Mouse (Mus musculus) activated CD4-positive, CD25-positive, alpha-beta regulatory T cell, adult 4 months (primary cell): Measurements from ENCODE around the gene Sgta. TPM values are rescaled to one million over a fixed set of nuclear protein-coding genes. Genes with fewer than 3 reads are reported as not detected.

Experiments used
- ATAC-seq: one replicate; pipeline ENCODE4 v1.8.0; 2017
- polyA plus RNA-seq, 2 experiments: library from polyadenylated mRNA; unstranded; fragments of 100-300 nt; shearing (Covaris generic); gene quantifications; one replicate each; pipeline ENCODE4 v1.2.1; 2017

The Sgta gene
- polyA plus RNA-seq, 2 experiments from 2014 or later, result 54.7 to 68.3 TPM

DNA sequence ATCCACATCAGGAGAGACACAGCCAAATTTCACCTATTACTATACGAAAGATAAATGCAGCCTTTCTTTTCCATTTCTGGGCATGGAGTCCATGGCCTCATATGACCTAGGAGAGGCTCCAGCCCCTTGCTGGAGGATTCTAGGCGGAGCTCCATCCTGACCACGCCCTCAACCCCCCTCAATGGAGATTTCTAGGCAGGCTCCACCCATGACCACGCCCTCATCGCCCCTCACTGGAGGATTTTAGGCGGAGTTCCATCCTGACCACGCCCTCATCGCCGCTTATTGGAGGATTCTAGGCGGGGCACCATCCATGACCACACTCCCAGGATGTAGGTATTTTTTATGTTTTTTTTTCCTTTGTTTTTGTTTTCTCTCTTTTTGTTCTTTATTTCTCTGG is 41.7 kb downstream of the Sgta start:
- no peak for ATAC-seq

DNA sequence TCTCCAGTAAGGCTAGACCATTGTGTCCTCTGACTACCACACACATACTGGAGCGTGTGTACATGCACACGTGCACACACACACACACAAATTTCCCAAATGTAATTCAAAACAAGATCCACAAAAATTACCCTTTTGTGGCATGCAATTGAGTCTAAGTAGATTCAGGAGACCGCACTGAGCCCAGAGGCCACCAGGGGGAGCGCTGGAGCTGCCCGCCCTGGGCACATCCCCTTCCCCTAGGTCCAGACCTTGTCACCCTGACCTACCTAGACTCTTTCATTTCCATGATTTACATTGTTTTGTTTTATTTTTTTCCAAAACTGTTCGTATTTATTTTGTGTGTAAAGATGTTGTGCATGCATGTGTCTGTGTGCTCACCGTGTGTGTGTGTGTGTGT is 43.3 kb downstream of the Sgta start:
- peak; percentile 34 for ATAC-seq

DNA sequence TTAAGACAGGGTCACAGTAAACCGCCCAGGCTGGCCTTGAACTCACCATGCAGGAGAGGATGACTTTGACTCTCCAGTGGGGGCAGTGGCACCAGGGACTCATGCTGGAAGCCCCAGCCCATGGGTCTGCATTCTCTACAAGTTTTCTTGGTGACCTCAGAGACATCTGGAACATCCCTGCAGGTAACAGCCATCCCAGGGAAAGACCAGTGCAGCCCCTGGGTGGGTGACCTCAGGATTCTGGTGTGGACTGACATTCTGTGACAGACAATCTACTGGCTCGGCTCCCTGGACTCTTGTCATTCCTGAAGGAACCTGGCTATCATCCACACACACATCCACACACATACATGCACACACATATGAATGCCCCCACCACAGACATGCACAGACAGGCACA is 44.3 kb downstream of the Sgta start:
- no peak for ATAC-seq

- ATAC-seq, result peak; percentile 79
Observed at GRCm38 (mm10) chr10:81014393-81015384, 45.3 kb downstream of the Sgta start, which contains the start of gene Gng7. TSS of gene Gng7 (minus strand) at chr10:81014945.

GRCm38 (mm10) chr10:81010851-81011250 is 49.1 kb downstream of the Sgta start:
- no peak for ATAC-seq

- ATAC-seq, result no peak
Observed at GRCm38 (mm10) chr10:81007240-81007639, 52.7 kb downstream of the Sgta start.

- ATAC-seq, result no peak
Observed at GRCm38 (mm10) chr10:81006005-81006677, 53.8 kb downstream of the Sgta start.

DNA sequence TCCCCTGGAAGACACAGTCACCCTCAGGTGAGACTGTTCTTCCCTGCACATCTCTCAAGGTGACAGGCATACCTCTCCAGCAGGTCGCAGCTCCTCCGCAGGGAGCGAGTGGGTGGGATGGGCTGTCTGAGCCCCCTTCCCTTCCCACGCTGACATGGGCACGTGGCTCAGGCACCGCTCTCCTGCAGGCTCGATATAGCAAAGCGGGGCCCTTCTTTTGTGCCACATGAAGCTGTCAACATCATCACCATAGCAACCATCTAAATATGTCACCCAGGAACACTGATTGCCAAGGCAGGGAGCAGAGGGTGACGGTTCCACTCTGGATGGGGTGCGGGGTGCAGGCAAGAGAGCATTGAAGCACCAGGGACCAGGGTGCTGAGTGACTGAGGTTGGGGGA is 58.8 kb downstream of the Sgta start:
- no peak for ATAC-seq

DNA sequence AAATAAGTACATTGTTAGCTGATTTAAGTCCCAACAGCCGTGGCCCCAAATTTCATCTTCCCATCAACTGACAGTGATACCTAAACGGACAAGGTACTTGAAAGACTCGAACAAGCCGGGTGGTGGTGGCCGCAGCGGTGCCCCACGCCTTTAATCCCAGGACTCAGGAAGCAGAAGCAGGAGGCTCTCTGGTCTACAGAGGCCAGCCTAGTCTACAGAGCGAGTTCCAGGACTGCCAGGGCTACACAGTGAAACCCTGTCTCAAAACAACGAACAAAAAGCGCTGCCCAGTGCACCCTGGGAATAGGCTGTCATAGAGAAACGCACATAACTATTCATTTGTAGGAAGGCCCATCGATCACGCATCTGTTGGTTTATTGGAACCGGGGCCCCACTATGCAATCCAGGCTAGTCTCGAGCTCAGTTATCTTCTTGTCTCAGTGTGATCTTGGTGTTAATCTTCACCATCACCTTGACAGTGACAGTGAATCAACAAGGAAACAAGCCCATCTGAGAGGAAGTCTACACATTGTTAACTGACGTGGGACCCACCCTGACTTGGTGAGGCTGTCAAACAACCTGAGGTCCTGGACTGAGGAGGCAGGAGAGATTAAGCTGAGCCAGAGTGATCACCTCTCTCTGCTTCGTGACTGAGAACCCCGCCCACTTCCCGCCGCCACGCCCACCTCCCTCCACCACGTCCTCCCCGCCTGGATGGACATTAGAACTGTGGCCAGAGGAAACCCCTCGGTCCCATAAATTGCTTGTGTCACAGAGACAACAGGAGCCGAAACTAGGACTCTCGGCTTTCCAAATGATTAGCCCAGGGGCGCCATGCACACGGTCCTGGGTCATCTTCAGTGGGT is 59.6 kb downstream of the Sgta start:
- no peak for ATAC-seq

DNA sequence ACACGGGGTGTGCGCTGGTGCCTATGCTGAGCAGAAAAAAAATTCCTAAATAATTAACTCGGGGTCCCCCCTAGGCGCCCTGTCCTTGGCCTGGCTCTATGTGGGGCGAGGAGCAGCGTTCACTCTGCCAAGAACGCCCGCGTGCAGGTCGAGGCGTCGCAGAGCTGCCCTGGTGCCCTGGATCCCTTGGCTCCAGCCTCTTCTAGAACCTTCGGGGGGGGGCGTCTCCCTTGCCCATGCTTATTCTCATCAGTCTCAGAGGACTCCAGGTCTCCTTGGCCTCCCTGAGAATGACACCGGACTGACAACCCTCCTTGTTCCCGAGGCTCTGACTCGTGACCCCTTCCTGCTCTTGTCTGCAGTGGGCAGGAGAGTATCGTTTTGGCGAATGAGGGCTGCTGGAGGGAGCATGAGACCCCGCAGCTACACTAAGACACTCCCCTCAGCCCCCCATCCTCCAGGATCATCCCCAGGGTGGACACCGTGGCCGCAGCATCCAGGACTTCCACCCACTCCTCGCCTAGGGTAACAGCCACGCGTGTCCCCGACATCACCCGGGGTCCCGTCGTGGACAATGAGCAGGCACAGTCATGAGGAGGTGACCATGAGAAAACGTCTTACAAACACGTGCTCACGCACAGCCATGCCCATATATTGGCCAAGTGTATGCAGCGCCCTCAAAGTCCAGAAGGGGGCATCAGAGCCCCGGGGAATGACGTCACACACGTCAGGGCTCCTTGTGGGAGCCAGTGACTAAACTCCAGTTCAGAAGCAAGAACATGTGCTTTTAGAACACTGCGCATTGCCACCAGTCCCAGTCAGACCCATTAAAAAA is 60.4 kb downstream of the Sgta start:
- peak; percentile 86 for ATAC-seq

DNA sequence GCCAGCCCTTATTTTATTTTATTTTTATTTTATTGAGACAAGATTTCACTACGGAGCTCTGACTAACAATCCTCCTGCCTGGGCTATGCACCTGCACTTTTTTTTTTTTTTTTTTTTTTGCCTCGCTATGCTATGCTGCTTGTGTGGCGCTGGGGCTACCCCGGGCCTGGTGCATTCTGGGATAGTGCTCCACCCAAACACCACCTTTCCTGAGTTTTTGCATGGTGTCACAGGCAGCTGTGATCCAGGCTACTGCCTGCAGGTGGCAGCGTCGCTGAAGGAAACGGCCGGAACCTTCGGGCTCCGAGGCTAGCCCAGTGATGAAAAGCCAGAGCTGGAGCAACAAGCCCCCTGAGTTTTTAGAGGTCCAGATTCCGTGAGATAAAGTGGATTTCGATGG is 61.2 kb downstream of the Sgta start:
- no peak for ATAC-seq

DNA sequence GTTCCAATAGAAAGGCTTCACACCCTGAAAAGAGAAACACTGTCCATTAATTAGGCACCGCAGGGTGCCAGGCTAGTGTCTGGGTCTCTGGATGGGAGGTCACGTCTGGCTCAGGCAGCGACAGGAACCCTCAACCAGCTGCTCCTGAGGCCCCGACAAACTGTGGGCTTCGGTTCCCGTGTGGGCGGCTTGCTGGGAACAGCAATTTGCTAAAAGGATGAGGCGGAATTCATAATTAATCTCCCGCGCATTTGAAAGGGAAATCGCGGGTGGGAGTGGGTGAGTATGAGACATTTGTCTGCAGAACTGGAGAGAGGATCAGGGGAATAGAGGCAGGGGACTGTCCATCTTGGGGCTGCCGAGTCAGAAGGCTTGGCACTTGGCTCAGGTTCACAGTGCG is 62.0 kb downstream of the Sgta start:
- no peak for ATAC-seq

DNA sequence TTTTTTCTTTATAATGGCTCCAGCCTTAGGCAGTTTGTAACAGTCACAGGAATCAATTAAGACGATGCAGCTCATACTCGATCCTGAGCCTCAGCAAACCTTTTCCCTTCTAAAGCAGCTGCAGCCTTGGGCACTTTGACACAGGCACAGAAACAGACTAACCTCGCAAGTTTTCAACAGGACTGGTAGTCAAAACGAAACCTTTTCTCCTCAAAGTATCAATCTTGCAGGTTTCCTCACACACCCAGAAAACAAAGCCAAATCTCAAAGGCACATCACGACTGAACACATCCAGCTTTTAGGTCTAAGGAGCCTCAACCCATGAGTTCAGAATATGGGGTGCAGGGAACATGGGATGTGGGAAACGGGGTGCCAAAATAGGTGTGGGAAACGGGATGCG is 62.6 kb downstream of the Sgta start:
- ATAC-seq, result no peak

DNA sequence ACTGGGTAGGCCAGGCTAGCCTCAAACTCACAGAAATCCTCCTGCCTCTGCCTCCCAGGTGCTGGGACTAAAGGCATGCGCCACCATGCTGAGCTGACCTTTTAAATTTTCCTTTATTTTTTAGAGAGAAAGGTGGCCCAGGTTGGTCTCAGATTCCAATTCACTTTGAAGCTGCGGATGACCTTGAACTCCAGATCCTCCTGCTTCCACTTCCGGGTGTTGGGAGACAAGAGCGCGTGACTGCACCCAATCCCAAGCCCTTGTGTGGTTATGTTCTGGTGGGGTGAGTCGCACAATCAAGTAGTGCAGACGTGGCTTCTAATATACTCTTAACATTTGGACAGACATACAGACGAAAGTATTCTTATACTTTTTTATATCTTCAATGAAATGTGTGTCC is 63.5 kb downstream of the Sgta start:
- ATAC-seq, result no peak

DNA sequence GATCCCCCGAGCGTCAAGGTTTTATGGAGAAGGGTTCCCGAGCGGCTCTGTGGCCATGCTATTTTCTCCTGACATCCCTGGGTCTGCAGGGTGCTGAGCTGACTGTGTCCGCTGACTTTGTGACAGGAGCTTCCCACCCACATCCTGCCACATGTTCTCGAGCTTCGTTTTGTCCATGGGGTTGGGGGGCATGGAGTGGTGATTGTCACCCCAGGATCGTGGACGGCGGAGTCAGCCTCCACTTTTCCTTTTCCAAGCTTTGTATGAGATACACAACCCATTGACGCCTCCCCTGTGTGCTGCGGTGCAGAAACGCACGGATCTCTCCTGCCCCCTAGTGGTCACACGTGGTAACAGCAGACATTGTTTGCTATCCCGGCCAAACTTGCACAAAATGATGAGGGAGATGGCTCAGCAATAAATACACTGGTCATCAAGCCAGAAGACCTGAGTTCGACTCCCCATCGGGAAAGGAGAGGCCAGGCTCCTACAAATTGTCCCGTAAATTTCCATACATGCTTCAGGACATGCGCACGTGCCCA is 64.8 kb downstream of the Sgta start:
- ATAC-seq, result peak; percentile 30

DNA sequence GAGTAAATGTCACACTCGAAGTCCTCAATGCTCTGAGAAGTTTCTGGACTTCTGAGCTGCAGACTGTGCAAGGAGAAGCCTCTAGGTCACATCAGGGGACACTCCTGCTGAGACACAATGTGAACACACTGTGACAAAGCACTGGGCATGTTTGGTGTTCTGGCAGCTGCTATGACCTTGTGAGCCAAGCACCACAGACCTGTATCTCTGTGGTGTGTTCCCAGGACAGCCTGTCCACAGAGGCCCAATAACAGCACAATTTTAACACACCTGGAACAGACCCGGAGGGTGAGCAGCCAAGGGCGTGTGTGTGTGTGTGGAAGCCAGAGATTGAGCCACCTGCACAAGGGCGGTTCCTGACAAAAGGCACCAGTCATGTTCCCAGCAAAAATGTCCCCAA is 65.4 kb downstream of the Sgta start:
- no peak for ATAC-seq

Other genes starting within 250 kb of the Sgta start
- gene Jsrp1, start 246.7 kb downstream of the Sgta start, polyA plus RNA-seq, result not detected
- gene Oaz1, start 233.5 kb downstream of the Sgta start, polyA plus RNA-seq, result 1,000 to 10,000 TPM; 1,826 to 2,667 TPM
- gene Lingo3, start 216.1 kb downstream of the Sgta start, polyA plus RNA-seq, result not detected
- gene Lsm7, start 205.0 kb downstream of the Sgta start, polyA plus RNA-seq, result 100 to 1,000 TPM; 202 to 214 TPM
- 10 to 100 TPM in 1 of 2 experiments, 1 to 10 TPM in 1; 8.9 to 18.4 TPM for gene Sppl2b, start 204.9 kb downstream of the Sgta start, polyA plus RNA-seq
- gene Tmprss9, start 188.3 kb downstream of the Sgta start, polyA plus RNA-seq, result not detected
- 100 to 1,000 TPM; 228 to 262 TPM for gene Timm13, start 159.2 kb downstream of the Sgta start, polyA plus RNA-seq
- 1 to 10 TPM; 2.8 to 4.5 TPM for gene Lmnb2, start 141.9 kb downstream of the Sgta start, polyA plus RNA-seq
- 10 to 100 TPM; 22.8 to 45.2 TPM for gene Gadd45b, start 130.1 kb downstream of the Sgta start, polyA plus RNA-seq
- not detected for gene Gng7, start 45.2 kb downstream of the Sgta start, polyA plus RNA-seq
- under 1 TPM in 1 of 2 experiments, not detected in 1; 0.11 TPM for gene Diras1, start 34.5 kb downstream of the Sgta start, polyA plus RNA-seq
- 1 to 10 TPM; 3.2 to 4.0 TPM for gene Slc39a3, start 22.8 kb downstream of the Sgta start, polyA plus RNA-seq
- gene Thop1, start 9.9 kb upstream of the Sgta start, polyA plus RNA-seq, result 1 to 10 TPM; 2.8 to 4.5 TPM
- gene Creb3l3, start 38.7 kb upstream of the Sgta start, polyA plus RNA-seq, result not detected
- gene Map2k2, start 45.7 kb upstream of the Sgta start, polyA plus RNA-seq, result 10 to 100 TPM; 21.3 to 26.5 TPM
- gene Zbtb7a, start 75.0 kb upstream of the Sgta start, polyA plus RNA-seq, result 10 to 100 TPM; 10.7 to 12.4 TPM
- 10 to 100 TPM; 17.6 to 23.8 TPM for gene Pias4, start 107.7 kb upstream of the Sgta start, polyA plus RNA-seq
- 1,000 to 10,000 TPM in 1 of 2 experiments, 100 to 1,000 TPM in 1; 933 to 1,303 TPM for gene Eef2, start 116.5 kb upstream of the Sgta start, polyA plus RNA-seq
- gene Dapk3, start 122.8 kb upstream of the Sgta start, polyA plus RNA-seq, result 1 to 10 TPM; 4.1 to 4.9 TPM
- gene 4930442H23Rik, start 123.7 kb upstream of the Sgta start, polyA plus RNA-seq, result not detected
- gene Nmrk2, start 141.9 kb upstream of the Sgta start, polyA plus RNA-seq, result under 1 TPM in 1 of 2 experiments, not detected in 1; 0.17 TPM
- 1 to 10 TPM; 4.0 to 5.0 TPM for gene Atcay, start 170.7 kb upstream of the Sgta start, polyA plus RNA-seq
- gene Zfr2, start 173.0 kb upstream of the Sgta start, polyA plus RNA-seq, result 1 to 10 TPM in 1 of 2 experiments, under 1 TPM in 1; 0.79 to 1.5 TPM
- 10 to 100 TPM; 54.3 to 64.7 TPM for gene Matk, start 192.8 kb upstream of the Sgta start, polyA plus RNA-seq
- 100 to 1,000 TPM; 148 to 166 TPM for gene Mrpl54, start 206.8 kb upstream of the Sgta start, polyA plus RNA-seq
- 10 to 100 TPM; 10.2 to 18.0 TPM for gene Apba3, start 206.8 kb upstream of the Sgta start, polyA plus RNA-seq
- gene Tjp3, start 231.4 kb upstream of the Sgta start, polyA plus RNA-seq, result 1 to 10 TPM; 2.4 to 3.1 TPM
- 10 to 100 TPM; 11.1 to 16.9 TPM for gene Pip5k1c, start 232.8 kb upstream of the Sgta start, polyA plus RNA-seq